Mouse (Mus musculus) midbrain, embryonic 14.5 days (tissue): Measurements from ENCODE around the gene Gtf2ird1. TPM values are rescaled to one million over a fixed set of nuclear protein-coding genes. Genes with fewer than 3 reads are reported as not detected.

Source experiments
- ATAC-seq: fragments of 200-750 bp; cut with Nextera tagmentation; 2 replicates; pipeline ENCODE4 v1.8.0; 2017; ENCODE audit warnings: moderate number of reproducible peaks, moderate library complexity; ENCODE audit not compliant: low FRiP score, low TSS enrichment
- DNase-seq: peaks from one replicate; pipeline ENCODE4 v3.0.0-alpha.2; 2015
- H3K27ac ChIP-seq: fragments of 300-500 bp; sonication (generic); replicated peaks from 2 replicates; pipeline ENCODE4 v1.5.1; 2014; ENCODE audit warnings: mild to moderate bottlenecking, low read depth, low read length, moderate library complexity
- H3K27me3 ChIP-seq: fragments of 300-500 bp; sonication (generic); 2 replicates; pipeline ENCODE4 v1.6.1; 2014; ENCODE audit warnings: low read length, control low read depth, mixed read lengths; ENCODE audit not compliant: control insufficient read depth, insufficient read depth
- H3K36me3 ChIP-seq: fragments of 300-500 bp; sonication (generic); 2 replicates; pipeline ENCODE4 v1.6.1; 2014; ENCODE audit warnings: low read length, control low read depth; ENCODE audit not compliant: control insufficient read depth, insufficient read depth
- H3K4me1 ChIP-seq: fragments of 300-500 bp; sonication (generic); 2 replicates; pipeline ENCODE4 v1.6.1; 2014; ENCODE audit warnings: mild to moderate bottlenecking, antibody characterized with exemption, low read length, control low read depth; ENCODE audit not compliant: control insufficient read depth, insufficient read depth
- H3K4me2 ChIP-seq: fragments of 300-500 bp; sonication (generic); 2 replicates; pipeline ENCODE4 v1.6.1; 2014; ENCODE audit warnings: mild to moderate bottlenecking, low read length, moderate library complexity
- H3K4me3 ChIP-seq: fragments of 300-500 bp; sonication (generic); replicated peaks from 2 replicates; pipeline ENCODE4 v1.5.1; 2014; ENCODE audit warnings: low read depth, low read length
- H3K9ac ChIP-seq: fragments of 300-500 bp; sonication (generic); replicated peaks from 2 replicates; pipeline ENCODE4 v1.6.1; 2014; ENCODE audit warnings: mild to moderate bottlenecking, low read length, moderate library complexity
- H3K9me3 ChIP-seq: fragments of 300-500 bp; sonication (generic); 2 replicates; pipeline ENCODE4 v1.6.1; 2016; ENCODE audit warnings: low read length, control low read depth, mixed read lengths; ENCODE audit not compliant: control insufficient read depth
- WGBS: fragments of 180-500 bp; shearing (Covaris S2); extraction: QIAGEN DNeasy Blood & Tissue Kit; methylation state at CpG from one replicate; pipeline ENCODE4 v1.1.7; 2014; 5-methylcytosine and 5-hydroxymethylcytosine counted together
- polyA plus RNA-seq: library from polyadenylated mRNA; unstranded; fragments of >200 nt; fragmentation: Nextera tagmentation; extraction: Ambion mirVana; gene quantifications from 2 replicates; pipeline ENCODE4 v1.2.1, GENCODE M21; 2014

The Gtf2ird1 gene
- polyA plus RNA-seq, 1 experiment from 2014 or later: 75.1 TPM

GRCm38 (mm10) chr5:134437459-134437827 lies 19.1 kb downstream of the Gtf2ird1 start:
- WGBS: 73% methylated on average over 14 of the region's 14 CpGs
- H3K9me3 ChIP-seq: no peaks in the 10 kb centered on the region
- H3K27me3 ChIP-seq: no peaks in the 10 kb centered on the region
- H3K4me1 ChIP-seq: peaks cover 21% of the 10 kb centered on the region
- H3K36me3 ChIP-seq: peaks cover 6% of the 10 kb centered on the region
- DNase-seq (peak; percentile 24), ATAC-seq (no peak)
- H3K4me2 ChIP-seq: no peak overlapping the region
- no peak overlapping the region for H3K9ac ChIP-seq
- no peak overlapping the region for H3K4me3 ChIP-seq
- H3K27ac ChIP-seq: no peak overlapping the region

GRCm38 (mm10) chr5:134436782-134437458 lies 19.6 kb downstream of the Gtf2ird1 start:
- 81% methylated on average over 13 of the region's 13 CpGs for WGBS
- Histone ChIP-seq H3K27me3 (no peaks in the 10 kb centered on the region), H3K9ac (no peak overlapping the region), H3K4me3 (no peak overlapping the region), H3K36me3 (peaks cover 5% of the 10 kb centered on the region), H3K4me2 (no peak overlapping the region), H3K9me3 (no peaks in the 10 kb centered on the region), H3K27ac (peak overlapping the region; percentile 87), H3K4me1 (peaks cover 21% of the 10 kb centered on the region)
- DNase-seq: no peak
- no peak for ATAC-seq

- WGBS: 16% methylated on average over 12 of the region's 12 CpGs
- peak; percentile 71 for ATAC-seq
These were observed 20.6 kb downstream of the Gtf2ird1 start for GRCm38 (mm10) chr5:134435836-134436331.

GRCm38 (mm10) chr5:134433137-134433536 lies 23.4 kb downstream of the Gtf2ird1 start:
- no peak overlapping the region for H3K4me2 ChIP-seq
- peaks cover 8% of the 10 kb centered on the region; the same call in 1 of the 2 replicates for H3K36me3 ChIP-seq
- H3K9me3 ChIP-seq: no peaks in the 10 kb centered on the region
- peaks cover 21% of the 10 kb centered on the region for H3K4me1 ChIP-seq
- WGBS: 90% methylated on average over 10 of the region's 10 CpGs
- H3K27me3 ChIP-seq: no peaks in the 10 kb centered on the region
- no peak for ATAC-seq
- H3K9ac ChIP-seq: no peak overlapping the region
- DNase-seq: no peak
- no peak overlapping the region for H3K4me3 ChIP-seq
- H3K27ac ChIP-seq: no peak overlapping the region

More at GRCm38 (mm10) chr5:134435836-134436331, 20.6 kb downstream of the Gtf2ird1 start:
- Histone ChIP-seq H3K36me3 (peaks cover 3% of the 10 kb centered on the region), H3K4me2 (peak overlapping the region; percentile 28), H3K27me3 (no peaks in the 10 kb centered on the region), H3K27ac (peak overlapping the region; percentile 87), H3K4me3 (no peak overlapping the region), H3K9ac (no peak overlapping the region; the same call in 1 of the 2 replicates), H3K9me3 (no peaks in the 10 kb centered on the region), H3K4me1 (peaks cover 21% of the 10 kb centered on the region)
- peak; percentile 84 for DNase-seq

- Histone ChIP-seq H3K27ac (no peak overlapping the region; the same call in 1 of the 2 replicates), H3K36me3 (peaks cover 8% of the 10 kb centered on the region; the same call in 1 of the 2 replicates), H3K9me3 (no peaks in the 10 kb centered on the region), H3K9ac (no peak overlapping the region), H3K4me1 (no peaks in the 10 kb centered on the region), H3K4me2 (no peak overlapping the region), H3K27me3 (no peaks in the 10 kb centered on the region), H3K4me3 (no peak overlapping the region)
- no peak for ATAC-seq
- no peak for DNase-seq
- 81% methylated on average over 4 of the region's 4 CpGs for WGBS
These were observed 26.4 kb downstream of the Gtf2ird1 start for GRCm38 (mm10) chr5:134430087-134430486.

- Histone ChIP-seq H3K27me3 (no peaks in the 10 kb centered on the region), H3K9ac (no peak overlapping the region), H3K4me3 (no peak overlapping the region), H3K36me3 (0 out of 2 replicates have a peak, but pooled peaks cover 4% of the 10 kb centered on the region), H3K4me2 (no peak overlapping the region), H3K9me3 (no peaks in the 10 kb centered on the region), H3K4me1 (no peaks in the 10 kb centered on the region), H3K27ac (0 out of 2 replicates have a peak overlapping the region, but pooled peaks have one; percentile 5)
- 88% methylated on average over 9 of the region's 9 CpGs for WGBS
- DNase-seq (no peak), ATAC-seq (no peak)
These were observed 28.9 kb downstream of the Gtf2ird1 start for GRCm38 (mm10) chr5:134427664-134428063.

GRCm38 (mm10) chr5:134425601-134426000 lies 30.9 kb downstream of the Gtf2ird1 start:
- ATAC-seq: no peak
- WGBS: 87% methylated on average over 8 of the region's 8 CpGs

GRCm38 (mm10) chr5:134423930-134424329 lies 32.6 kb downstream of the Gtf2ird1 start:
- WGBS: 90% methylated on average over 5 of the region's 5 CpGs
- H3K36me3 ChIP-seq: 0 out of 2 replicates have a peak, but pooled peaks cover 4% of the 10 kb centered on the region
- no peak overlapping the region for H3K9ac ChIP-seq
- DNase-seq (no peak), ATAC-seq (no peak)
- no peaks in the 10 kb centered on the region for H3K27me3 ChIP-seq
- no peak overlapping the region for H3K27ac ChIP-seq
- H3K4me2 ChIP-seq: no peak overlapping the region
- H3K4me3 ChIP-seq: no peak overlapping the region
- H3K9me3 ChIP-seq: no peaks in the 10 kb centered on the region
- no peaks in the 10 kb centered on the region for H3K4me1 ChIP-seq

More at GRCm38 (mm10) chr5:134425601-134426000, 30.9 kb downstream of the Gtf2ird1 start:
- Histone ChIP-seq H3K9me3 (no peaks in the 10 kb centered on the region), H3K9ac (no peak overlapping the region), H3K27me3 (no peaks in the 10 kb centered on the region), H3K4me3 (no peak overlapping the region), H3K4me1 (no peaks in the 10 kb centered on the region), H3K36me3 (0 out of 2 replicates have a peak, but pooled peaks cover 4% of the 10 kb centered on the region), H3K4me2 (no peak overlapping the region), H3K27ac (no peak overlapping the region)
- no peak for DNase-seq

- WGBS: 96% methylated on average over 6 of the region's 6 CpGs
- Histone ChIP-seq H3K36me3 (0 out of 2 replicates have a peak, but pooled peaks cover 1% of the 10 kb centered on the region), H3K27ac (no peak overlapping the region), H3K27me3 (no peaks in the 10 kb centered on the region), H3K4me1 (no peaks in the 10 kb centered on the region), H3K4me3 (no peak overlapping the region), H3K9ac (no peak overlapping the region), H3K4me2 (no peak overlapping the region), H3K9me3 (no peaks in the 10 kb centered on the region)
- ATAC-seq (no peak), DNase-seq (no peak)
These were observed 33.1 kb downstream of the Gtf2ird1 start for GRCm38 (mm10) chr5:134423372-134423771.
